Mouse (Mus musculus): ENCODE data around the gene Gm21974.
"Not testable (repeated sequence)": the region's sequence is repeated elsewhere in the genome, so short reads cannot be mapped to it uniquely, and the experiment has no call there.

The Gm21974 gene

GRCm38 (mm10) chr7:127895442-127895841 lies at the start of gene Gm21974, which contains the start of gene Vkorc1:
Gene Gm21974 (minus strand): TSS chr7:127895454.
Gene Vkorc1 (minus strand): TSS chr7:127895617.
- peak; percentile 83 to 88 for DNase-seq

GRCm38 (mm10) chr7:127944614-127945013 lies 49.4 kb upstream of the Gm21974 start:
- DNase-seq, result no peak

DNA sequence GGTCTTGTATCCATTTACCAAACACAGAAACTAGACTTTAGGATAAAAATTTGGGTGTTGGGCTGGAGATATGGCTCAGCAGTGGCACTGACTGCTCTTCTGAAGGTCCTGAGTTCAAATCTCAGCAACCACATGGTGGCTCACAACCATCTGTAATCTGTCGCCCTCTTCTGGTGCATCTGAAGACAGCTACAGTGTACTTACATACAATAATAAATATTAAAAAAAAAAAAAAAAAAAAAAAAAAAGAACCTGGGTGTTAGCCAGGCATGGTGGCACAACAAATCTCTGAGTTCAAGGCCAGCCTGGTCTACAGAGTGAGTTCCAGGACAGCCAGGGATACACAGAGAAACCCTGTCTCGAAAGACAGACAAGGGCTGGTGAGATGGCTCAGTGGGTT lies 46.8 kb upstream of the Gm21974 start:
- DNase-seq, result not testable (repeated sequence)

- DNase-seq, result no peak
Measured at GRCm38 (mm10) chr7:127936216-127936884, 41.1 kb upstream of the Gm21974 start.

DNA sequence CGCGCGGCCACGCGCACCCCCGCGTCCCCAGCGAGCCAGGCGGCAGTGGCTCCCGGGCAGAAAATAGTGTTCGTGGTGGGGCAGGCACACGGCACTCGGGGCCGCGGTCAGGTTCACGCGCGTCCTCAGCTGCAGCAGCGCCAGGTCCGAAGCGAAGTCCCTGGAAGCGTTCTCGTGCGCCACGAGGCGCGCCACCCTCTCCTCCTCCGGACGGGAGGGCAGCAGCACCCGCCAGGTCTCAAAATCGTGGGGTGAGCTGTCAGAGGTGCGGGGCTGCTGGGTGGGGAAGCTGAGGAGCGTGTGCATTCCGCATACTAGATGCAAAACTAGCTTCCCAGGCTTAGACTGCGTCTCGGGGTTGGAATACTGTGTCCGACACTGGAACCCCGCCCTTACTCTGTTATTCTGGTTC lies 40.5 kb upstream of the Gm21974 start:
- DNase-seq, result no peak

GRCm38 (mm10) chr7:127935028-127935722 lies 39.9 kb upstream of the Gm21974 start:
- peak; percentile 93 for DNase-seq

DNA sequence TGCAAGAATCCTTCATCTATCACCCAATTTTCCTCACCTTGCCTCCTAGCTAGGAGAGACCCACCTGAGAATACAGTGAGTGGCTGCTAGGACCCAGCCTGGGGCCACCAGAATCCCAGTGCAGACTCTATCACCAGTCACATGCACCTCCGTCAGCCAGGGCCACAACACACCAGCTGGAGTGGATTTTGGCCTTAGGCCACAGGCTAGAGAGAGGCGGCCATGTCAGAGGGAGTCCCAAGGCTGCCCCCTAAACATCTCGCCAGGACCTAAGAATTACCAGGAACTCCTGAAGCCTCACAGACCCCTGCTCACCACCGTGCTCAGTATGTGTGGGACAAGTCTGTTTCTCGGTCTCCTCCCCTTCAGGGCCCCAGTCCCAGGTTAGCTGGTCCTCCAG lies 38.8 kb upstream of the Gm21974 start:
- no peak for DNase-seq

DNA sequence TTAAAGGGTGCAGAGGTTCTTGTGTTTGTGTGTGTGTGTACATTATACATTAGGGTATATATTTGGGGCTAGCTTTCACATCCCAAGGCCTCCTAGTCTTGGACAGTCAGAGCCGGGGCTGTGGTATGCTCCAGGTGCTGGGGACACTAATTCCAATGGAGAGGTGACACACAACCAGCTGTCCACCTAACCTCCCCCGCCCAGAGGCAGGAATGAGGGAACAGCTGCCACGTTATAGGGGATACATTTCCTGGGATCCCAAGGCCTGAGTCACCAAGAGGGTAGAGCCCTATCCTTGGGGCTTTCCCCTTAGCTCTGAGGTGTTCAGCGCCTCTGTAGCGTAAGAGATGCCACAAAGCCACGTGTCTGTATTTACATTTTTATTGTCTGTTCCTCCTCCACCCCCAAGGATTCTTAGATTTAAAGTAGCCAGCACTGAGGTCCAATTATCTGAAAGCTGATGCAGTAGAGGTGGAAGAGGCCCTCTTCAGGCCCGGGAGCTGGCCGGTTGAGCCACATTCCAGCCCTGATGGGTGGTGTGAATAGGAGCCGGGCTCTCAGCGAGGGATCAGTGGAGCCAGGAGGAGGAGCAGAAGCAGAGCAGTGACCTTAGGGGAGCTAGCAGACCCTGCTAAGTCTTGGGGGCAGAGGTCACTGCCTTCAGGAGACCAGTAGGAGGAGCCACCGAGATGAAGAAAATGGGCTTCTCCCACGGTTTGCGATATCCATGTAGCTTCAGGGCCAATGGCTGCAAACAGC lies 37.2 kb upstream of the Gm21974 start:
- no peak for DNase-seq

- no peak for DNase-seq
Measured at GRCm38 (mm10) chr7:127931351-127932135, 36.3 kb upstream of the Gm21974 start.

DNA sequence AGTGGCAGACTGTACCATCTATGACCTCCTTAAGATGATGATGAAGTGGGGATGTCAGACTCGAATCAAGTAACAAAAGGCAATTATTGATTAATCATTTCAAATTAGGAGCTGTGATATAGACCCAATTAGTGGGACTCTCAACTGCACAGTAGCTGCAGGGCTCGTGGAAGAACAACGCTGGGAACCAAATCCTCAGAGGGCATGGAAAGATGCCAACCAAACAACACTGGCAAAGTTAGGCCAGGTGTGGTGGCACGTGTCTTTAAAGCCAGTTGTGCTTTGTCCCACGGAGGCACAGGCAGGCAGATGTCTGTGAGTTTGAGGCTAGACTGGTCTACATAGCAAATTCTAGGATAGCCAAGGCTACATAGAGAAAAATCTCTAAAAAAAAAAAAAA lies 35.4 kb upstream of the Gm21974 start:
- DNase-seq, result no peak

DNA sequence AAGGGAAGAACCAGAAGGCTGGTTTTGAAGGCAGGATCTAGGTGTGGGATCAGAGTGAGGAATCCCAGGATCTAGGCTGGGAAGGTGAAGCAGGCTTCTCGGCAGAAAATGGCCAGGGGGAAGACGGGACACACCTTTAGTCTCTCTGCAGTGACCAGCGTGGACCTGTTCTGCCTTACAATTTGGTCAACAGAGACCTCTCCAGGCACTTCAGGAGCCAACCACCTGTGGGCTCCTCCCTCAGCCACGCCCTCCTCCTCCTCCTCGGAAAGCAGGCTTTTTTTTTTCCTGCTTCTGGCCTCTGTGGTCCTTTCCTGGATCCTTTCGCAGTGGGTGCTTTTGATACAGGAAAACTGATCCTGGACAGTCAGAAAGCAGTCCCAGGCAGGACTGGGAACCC lies 34.7 kb upstream of the Gm21974 start, which contains the start of gene Prss8:
Prss8 (minus strand) TSS at position 182 of the 400 bp plus-strand sequence.
- DNase-seq, result no peak

DNA sequence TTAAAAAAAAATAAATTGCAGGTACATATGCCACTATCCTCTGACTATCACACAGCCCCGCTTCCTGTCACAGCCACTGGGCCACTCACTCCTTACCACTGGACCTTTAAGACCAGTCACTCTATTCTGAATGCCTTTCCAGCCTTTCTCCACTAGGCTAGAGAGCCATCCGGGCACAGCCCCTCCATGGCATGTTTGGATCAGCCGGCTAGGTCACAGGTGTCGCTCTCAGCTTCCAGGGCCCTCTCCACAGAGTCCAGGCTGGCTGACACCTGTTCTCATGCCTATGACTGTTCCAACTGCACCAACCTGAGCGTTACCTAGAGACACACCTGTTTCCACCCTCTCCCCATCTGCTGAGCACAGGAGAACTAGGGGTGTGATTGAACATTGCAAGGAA lies 33.3 kb upstream of the Gm21974 start:
- DNase-seq, result no peak

GRCm38 (mm10) chr7:127927726-127928125 lies 32.5 kb upstream of the Gm21974 start:
- DNase-seq, result no peak

GRCm38 (mm10) chr7:127926846-127927245 lies 31.6 kb upstream of the Gm21974 start:
- no peak for DNase-seq

DNA sequence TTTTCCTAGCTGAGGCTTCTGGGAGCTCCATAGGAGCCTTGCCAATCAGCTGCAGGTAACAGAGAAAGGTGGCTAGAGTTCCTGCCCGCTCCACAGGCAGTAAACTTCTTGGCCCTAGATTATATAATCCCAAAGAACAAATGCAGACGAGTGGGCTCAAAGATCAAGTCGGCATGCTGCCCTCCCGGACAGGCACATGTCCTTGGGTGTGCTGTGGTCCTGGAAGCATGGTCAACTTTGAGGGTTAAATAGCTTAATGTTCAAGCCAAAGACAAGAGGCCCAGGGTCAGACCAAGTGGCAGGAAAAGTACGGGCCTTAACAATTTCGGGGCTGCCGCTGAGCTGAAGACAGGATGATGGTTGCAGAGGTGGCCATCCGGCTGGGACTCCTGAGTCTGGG lies 30.8 kb upstream of the Gm21974 start:
- DNase-seq, result no peak

- DNase-seq, result no peak
Measured at GRCm38 (mm10) chr7:127925252-127925651, 30.0 kb upstream of the Gm21974 start.

GRCm38 (mm10) chr7:127923714-127924113 lies 28.5 kb upstream of the Gm21974 start:
- DNase-seq, result no peak

DNA sequence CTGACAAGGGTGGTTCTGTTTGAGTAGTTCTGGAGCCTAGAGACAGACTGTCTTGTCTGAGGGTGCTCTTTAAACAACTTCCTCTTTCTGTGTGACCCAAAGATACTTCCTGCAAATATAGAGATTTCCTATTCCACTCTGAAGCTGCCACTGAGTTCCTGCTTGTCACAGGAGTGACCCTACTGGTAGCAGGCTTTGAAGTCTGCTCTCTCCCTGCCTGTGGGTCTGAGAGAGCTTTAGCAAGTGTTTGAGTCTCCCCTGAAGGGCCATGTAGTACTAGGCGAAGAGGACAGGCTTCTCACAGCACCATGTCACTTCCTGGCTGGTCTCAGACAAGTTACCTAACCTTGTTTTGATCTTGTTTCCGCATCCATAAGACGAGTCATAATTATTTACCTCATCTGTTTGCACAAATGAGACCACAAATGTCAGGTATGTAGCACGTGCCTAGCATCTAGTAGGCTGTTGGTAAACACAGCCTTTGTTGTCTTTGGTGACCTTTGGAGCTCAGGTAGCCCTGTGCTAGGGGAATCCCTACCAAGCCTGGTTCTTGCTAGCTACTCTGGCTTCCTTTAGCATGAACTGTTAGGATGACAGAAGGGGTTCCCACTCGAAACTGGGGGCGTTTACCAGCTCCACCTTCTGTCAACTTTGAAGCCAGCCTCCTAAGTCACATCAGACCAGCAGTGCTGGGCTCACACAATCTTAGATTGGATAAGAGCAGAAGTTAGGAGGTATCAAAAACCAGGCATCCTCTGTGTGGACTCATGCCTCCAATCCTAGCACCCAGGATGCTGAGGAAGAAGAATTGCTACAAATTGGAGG lies 27.4 kb upstream of the Gm21974 start:
- no peak for DNase-seq

DNA sequence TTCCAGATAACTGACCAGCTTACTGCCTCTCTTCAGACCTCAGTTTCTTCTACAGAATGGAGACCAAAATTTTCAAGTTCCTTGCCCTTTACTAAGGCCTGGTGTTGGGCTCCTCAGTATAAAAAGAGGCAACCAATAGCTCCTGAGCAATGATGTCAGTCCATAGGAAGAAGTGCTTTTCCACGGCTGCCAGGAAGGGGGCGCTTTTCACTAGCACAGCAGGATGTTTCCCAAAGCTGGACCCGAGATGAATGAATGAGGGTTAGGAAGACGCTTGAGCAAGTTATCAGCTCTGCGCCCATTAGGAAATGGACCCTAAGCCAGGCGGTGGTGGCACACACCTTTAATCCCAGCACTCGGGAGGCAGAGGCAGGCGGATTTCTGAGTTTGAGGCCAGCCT lies 26.3 kb upstream of the Gm21974 start:
- no peak for DNase-seq

- DNase-seq, result no peak
Measured at GRCm38 (mm10) chr7:127919290-127919689, 24.0 kb upstream of the Gm21974 start.

- no peak for DNase-seq
Measured at GRCm38 (mm10) chr7:127918203-127918602, 22.9 kb upstream of the Gm21974 start.

GRCm38 (mm10) chr7:127915293-127915692 lies 20.0 kb upstream of the Gm21974 start:
- DNase-seq, result no peak
